Mouse (Mus musculus): ENCODE data around the gene Dus1l.

DNA sequence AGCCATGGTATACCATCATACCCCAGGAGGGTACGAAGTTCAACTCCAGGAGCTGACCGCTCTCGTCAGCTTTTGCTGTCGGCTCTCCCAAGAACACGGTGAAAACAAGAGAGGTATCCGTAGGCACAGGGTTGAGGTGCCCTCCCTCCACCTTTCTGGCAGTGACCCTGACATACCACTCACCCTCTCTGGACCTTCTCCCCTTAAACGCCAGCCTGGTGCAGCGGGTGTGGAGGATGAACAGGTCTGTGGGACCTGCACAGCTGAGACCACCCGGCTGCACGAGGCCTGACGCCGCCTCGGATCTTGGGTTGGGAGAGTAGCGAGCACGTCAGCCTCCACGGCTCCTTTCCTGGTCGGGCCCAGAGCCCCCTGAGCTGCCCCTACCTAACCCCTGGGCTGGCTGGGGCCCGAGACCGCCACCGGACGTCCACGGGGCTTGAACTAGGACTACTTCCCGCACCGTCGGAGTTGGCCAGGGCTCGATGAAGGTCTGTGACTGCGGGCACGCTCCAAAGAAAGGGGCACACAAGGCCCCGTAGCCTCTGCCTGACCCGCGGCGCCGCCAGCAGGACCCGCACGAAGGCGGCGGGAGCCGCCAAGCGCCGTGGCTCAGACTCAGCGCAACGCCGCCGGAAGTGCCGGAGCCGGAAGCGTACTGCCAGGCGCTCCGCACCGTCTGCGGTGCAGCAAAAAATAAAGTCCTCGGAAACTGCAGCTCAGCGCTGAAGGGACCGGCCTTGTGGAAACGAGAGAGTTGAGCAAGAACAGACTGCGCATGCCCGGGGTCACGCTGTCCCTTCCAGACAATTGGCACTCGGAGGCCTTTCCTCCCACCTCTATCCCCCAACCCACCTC lies at the start of gene Dus1l:
- no peak for TF ChIP-seq CTCF (IDR thresholded peaks at IDR 0.05; ENCODE audit: low read depth)
- TF ChIP-seq EP300 (optimal IDR thresholded peaks at IDR 0.05): no peak
